Mouse (Mus musculus): Measurements from ENCODE around the gene Slc44a3.

The Slc44a3 gene

GRCm38 (mm10) chr3:121460473-121461193, 71.6 kb downstream of the Slc44a3 start:
- no peak for DNase-seq (ENCODE audit: low spot score)

DNA sequence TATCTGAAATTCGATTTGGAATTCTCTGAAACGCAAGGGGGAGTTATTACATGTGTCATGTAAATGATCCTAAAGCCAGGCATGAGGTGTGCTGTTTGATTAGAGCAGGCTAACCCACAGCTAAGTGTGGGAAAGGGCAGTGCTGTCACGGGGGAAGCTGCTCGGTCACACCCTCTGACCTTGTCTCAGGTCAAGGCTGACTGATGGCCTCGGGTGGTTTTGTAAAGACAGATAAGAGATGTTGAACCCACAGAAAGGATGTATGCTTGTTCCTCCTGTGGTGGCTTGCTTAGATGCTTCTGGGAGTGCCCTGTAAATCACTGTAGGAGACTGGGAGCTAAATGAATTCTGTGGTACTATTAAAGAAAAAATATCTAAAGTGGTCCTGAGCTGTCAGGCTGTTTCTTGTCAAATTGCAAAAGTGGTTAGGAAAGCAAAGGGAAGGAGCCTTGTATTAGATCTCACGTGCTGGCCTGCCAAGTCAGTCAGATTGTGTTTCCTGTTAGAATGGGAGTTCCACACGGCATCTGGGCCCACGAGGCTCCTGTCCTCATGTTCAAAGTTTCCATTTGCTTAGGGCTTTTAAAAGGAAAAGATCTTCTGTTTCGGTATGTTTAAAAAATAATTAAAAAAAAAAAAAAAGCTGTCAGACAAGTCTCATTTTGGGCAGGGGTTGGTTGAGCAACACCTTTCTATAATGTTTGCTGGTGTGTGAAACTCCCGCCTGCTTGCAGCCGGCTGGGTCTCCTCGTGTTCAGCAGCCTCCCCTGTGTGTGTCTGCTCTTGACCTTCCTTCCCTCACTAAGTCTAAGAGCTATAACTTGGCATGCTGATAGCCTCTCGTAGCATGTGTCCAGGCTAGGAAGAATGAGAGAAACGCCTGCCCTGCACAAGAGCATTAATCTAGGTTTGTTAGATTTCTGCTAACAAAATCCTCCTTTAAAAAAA, 73.4 kb downstream of the Slc44a3 start:
- no peak for DNase-seq (ENCODE audit: low spot score)

DNA sequence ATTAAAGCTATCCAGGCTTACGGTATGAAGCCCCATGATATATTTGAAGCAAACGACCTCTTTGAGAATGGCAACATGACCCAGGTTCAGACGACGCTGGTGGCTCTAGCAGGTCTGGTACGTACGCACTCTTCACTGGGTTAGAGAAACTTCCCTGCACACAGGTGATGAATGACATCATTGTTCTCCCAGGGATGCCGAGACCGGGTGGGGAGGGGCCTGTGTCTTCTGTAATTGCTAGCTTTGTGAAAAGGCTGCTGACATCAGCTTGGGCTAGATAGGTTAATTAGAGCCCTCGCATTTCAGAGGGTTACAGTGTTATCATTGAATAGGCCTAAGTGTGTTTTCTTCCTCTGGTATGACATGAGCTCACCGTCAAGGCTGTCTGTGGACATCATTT, 80.8 kb downstream of the Slc44a3 start:
- DNase-seq (ENCODE audit: low spot score): no peak

DNA sequence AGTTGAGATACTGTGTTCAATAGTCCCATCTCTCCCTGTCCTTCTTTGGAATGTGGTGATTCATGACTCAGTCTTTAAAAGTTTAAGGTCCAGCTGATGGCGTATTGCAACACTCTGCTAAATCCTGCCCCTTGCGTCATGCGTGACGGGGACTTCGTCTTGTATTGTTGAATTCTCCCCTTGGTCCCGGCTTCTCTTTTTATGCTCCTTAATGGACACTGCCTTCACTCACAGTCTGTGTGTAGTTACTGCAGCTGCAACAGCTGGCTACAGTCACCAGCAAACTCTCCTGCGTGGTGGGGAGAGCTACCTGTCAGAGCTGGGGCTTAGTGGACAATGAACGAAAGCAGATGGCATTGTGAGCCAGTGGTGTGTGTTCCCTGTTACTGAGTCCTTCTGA, 82.7 kb downstream of the Slc44a3 start:
- DNase-seq (ENCODE audit: low spot score): no peak

- no peak for DNase-seq (ENCODE audit: low spot score)
These were observed 83.6 kb downstream of the Slc44a3 start for GRCm38 (mm10) chr3:121448606-121449005.

GRCm38 (mm10) chr3:121448029-121448468, 84.2 kb downstream of the Slc44a3 start:
- DNase-seq (ENCODE audit: low spot score): no peak

DNA sequence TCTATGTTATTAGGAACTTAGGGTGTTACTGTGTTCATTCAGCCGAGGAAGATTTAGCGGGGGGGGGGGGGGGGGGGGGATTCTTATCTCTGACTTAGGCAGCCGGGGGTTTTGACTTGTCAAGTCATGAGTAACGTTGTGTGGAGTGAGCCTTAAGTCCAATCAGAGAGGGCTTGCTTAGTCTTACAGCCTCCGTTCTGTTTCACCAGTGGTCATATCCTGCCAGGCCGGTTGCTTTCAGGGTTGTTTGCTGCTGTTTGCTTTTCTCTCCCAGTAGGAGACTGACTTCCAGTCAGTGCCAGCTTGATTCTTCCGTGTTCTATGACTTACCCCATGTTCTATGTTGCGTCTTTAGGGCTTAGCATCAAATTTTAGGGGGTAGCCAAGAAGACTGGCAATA, 85.8 kb downstream of the Slc44a3 start:
- DNase-seq (ENCODE audit: low spot score): no peak

DNA sequence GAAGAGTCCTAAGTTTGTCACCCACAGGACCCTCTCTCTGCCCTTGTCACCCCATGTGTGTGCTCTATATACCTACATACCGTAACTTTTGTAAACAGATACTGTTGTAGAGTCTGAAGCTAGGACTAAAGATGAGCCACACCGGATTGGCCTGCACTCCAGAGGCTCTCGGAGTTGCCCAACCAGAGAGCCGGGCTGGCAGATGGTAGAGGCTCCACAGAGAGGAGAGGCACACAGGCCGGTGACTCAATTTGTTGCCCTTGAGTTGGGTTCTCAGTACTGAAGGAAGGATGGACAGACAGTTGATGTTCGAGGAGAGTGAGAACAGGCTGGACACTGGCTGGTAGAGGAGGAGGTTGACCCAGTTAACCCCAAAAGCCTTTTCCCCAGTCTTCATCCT, 87.8 kb downstream of the Slc44a3 start:
- DNase-seq (ENCODE audit: low spot score): no peak

DNA sequence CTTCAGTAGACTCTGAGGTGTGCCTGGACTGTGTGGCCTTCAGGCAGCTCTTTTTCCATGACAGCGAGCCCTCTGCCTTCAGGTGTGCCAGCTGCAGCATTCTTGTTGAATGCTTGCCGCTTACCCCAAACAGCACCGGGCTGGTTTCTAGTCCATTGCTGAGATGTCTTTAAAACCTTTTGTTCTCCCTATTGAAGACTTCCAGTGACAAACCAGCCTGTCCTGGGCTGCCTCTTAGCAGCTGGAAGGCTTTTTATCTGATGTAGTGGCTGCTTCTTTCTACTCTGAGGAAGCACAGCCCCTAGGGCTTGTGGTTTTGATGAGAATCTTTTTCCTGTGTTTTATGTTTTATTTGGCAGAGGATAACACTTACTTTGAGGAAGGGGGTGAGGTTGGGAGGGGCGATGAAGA, 88.3 kb downstream of the Slc44a3 start:
- DNase-seq (ENCODE audit: low spot score): no peak

DNA sequence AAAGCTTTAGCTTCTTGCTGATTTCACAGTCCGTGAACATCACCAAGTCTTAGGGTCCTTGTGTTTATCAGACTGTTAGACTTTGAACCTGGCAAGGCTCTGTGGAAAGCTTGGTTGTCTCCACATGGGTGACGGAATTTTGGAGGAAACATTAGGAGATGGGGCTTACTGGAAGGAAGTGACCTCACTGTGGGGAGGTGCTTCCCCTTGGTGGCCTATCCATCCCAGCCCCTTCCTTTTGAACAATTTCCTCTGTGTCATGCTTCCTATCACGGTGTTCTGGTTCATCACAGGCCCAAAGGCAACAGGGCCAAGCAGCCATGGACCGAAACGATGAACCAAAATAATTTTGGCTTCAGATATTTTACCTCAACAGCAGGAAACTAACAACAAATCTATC, 89.9 kb downstream of the Slc44a3 start:
- DNase-seq (ENCODE audit: low spot score): no peak

DNA sequence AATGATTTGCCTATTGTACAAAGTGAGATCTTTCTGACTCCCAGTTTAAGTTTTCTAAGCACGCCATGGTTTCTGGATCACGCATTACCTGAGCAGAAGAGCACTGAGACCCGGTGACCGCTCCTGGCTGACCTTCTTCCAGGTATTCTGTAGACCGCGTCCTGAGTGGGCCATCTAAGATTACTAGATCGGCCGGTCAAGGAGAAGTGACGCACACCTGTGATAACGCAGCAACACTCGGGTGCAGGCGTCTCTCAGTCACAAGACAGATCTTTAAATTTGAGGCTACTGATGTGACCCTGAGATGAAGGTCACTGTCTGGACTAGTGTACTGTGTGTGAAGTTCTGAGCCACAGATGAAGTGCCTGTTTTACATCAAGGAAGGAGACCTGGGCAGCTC, 90.7 kb downstream of the Slc44a3 start:
- DNase-seq (ENCODE audit: low spot score): no peak

DNA sequence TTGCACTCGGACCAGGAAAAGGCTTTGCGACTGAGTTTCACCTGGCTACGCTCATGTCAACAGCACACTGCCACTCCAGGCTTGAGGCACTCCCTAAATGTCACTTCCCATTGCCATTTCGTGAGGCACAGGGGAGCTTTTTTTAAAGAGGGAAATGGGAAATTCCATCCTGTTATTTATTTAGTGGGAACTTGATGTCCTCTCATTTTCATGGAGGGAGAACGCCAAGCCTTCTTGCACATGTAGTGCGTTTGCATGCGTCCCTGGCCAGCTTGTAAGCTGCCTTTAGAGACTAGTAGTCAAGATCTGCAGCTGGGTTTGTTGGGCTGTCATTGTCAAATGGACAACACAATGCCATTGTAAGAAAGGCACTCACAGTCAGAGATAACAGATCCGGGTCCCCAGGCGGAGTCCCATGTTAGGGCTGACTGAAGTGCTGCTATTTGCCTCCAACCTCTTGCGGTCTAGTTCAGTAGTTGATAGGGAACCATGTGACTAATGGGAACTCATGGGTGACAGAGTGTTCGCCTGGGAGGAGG, 92.5 kb downstream of the Slc44a3 start:
- no peak for DNase-seq (ENCODE audit: low spot score)

DNA sequence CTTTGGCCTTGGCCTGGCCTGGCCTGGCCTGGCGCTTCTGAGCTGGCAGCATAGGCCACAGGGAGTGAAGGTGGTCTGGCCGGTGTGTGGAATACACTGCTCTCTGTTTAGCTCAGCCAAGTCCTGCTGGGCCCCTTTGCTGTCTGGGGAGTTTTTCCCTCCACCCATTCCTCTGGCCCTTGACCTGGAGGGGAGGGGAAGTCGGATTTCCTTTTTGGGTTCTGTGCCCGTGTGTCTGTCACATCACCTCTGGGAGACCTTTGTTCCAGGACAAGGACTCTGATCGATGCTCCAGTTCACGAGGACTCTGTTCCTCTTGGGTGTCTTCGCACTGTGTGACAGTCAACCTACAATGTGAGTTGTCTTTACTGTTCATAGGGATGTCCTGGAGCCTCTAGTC, 94.2 kb downstream of the Slc44a3 start:
- no peak for DNase-seq (ENCODE audit: low spot score)

DNA sequence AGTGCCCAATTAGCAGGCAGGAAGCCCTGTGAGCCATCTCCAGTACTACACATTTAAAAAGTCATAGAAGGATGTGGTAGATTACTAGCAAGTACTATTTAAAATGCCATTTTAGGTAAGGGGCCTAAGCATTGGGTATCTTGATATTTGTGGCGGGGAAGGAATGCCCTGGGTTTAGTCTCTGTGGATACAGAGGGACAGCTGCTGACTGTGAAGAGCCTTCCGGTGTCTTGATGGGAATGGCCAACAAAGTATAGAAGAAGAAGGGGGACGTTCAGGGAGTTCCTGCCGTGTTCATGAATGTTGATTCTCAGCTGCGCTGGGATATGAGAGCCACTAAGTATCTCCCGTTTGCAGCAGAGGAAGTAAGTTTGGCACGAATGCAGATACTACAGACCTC, 95.1 kb downstream of the Slc44a3 start:
- no peak for DNase-seq (ENCODE audit: low spot score)

DNA sequence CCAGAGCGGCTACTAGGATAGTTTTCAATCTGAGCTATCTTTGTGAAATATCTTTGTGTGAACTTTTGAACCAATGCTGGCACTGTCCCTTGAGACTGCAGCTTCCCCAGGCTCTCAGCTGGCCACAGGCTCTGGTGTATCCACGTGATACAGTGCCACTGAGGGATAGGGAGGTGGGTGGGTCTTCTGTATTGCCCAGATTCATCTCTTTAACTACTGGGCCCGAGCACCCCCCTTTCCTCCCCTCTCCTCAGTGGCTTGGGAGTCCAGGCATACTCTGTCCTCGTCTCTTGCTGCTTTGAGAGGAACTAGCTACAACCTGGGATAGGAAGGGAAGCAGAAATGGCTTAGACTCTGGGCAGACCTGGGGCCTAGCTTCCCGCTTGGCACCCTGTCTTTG, 96.9 kb downstream of the Slc44a3 start:
- DNase-seq (ENCODE audit: low spot score): no peak

GRCm38 (mm10) chr3:121433968-121434533, 98.2 kb downstream of the Slc44a3 start:
- no peak for DNase-seq (ENCODE audit: low spot score)

- no peak for DNase-seq (ENCODE audit: low spot score)
These were observed 98.8 kb downstream of the Slc44a3 start for GRCm38 (mm10) chr3:121433359-121433758.

DNA sequence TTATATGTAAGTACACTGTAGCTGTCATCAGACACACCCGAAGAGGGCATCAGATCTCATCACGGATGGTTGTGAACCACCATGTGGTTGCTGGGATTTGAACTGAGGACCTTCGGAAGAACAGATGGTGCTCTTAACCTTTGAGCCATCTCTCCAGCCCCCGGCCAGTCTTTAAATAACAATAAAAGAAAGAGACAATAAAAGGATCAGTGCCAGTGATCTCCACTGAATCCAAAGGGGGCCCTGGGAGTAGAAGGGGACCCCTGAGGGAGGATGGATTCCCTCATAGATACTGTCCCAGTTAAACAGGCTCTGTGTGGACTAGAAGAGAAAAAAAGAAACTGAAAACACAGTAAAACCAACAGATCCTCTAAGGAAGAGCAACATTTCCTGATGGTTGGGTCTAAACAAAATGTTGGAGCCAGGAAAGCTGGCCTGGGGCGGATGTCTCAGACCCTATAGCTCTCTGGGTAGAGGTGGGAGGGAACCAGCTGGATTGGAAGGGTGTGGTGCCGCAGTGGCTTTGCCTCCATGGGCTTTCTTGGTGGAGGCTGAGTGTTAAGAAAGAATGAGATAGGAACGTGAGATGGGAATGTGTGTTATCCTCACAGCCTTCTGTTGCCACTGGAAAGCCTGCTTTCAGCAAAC, 101.8 kb downstream of the Slc44a3 start:
- DNase-seq (ENCODE audit: low spot score): no peak

DNA sequence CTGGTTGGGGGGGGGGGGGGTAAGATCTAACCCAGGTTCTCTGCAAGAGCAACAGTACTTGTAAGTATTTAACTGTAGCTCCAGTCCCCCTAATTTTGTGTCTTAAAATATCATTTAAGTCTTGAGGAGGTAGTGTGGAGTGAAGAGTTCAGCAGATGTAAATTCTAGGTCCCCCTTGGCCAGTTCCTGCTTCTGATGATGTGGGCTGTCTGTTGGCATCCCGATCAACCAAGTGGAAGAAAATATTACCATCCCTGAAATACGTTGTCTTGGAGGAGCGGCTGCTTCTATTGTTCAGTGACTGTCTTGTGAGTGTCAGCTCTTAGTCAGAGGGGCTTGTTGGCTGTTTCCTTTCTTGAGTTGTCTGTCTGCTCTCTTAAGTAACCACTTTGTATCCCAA, 102.7 kb downstream of the Slc44a3 start:
- DNase-seq (ENCODE audit: low spot score): no peak

DNA sequence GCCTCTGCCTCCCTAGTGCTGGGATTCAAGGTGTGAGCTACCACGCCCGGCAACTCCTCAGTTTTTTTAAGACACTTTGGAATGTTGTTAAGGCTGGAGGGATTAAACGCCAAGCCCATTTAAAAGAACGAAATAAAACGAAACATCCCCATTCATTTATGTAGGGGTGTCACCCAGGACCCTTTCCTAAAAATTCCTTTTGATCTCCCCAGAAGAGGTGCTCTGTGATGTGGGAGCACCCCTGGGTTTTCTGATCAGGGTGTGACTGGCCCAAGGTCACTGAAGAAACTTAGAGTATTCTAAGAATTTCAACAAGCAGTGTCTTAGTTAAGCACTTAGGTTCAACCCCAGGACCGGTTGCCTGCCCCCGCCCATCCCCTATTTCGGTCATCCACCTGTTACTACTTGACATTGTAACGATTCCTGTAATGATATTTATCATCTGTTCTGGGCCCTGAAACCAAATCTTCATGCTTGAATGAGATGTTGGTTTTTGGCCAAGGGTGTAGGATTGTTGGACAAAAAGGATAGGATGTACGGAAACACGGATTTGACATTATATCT, 103.4 kb downstream of the Slc44a3 start:
- DNase-seq (ENCODE audit: low spot score): no peak

DNA sequence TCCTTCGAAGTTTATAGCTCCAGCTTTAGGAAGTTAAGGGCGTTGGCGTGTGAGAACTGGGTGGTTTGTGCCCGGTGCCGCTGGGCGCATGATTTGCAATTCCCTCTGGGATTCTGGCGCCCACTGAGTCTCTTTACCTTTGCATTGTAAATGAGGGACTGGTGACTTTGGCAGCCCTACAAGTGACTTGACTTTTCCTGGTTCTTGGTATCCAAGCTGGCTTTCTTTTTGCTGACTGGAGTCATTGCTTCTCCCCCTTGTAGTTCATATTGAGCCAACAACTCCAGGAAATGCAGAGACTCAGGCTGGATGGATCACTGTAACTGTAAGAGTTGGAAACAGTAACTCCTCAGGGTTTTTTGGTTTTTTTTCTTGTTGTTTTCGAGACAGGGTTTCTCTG, 104.0 kb downstream of the Slc44a3 start:
- DNase-seq (ENCODE audit: low spot score): no peak

GRCm38 (mm10) chr3:121427520-121427908, 104.7 kb downstream of the Slc44a3 start:
- peak; percentile 55 for DNase-seq (ENCODE audit: low spot score)
